Mouse (Mus musculus) E14TG2a.4 (cell line): Measurements from ENCODE around the gene Slc31a2.

Experiments
- CTCF ChIP-seq: conservative IDR thresholded peaks from 2 replicates; pipeline ENCODE4 v1.5.1; 2014; ENCODE audit warnings: low read length
- NANOG ChIP-seq: IDR thresholded peaks from 2 replicates; pipeline ENCODE4 v1.6.1; 2014; ENCODE audit warnings: borderline replicate concordance, low read length, mixed read lengths
- POU5F1 ChIP-seq: IDR thresholded peaks from 2 replicates; pipeline ENCODE4 v1.6.1; 2014; ENCODE audit warnings: low read length, borderline replicate concordance

- no peak for TF ChIP-seq CTCF
- TF ChIP-seq NANOG = no peak
- TF ChIP-seq POU5F1 = no peak
Observed at GRCm38 (mm10) chr4:62338536-62338935, 76.2 kb downstream of the Slc31a2 start.
